Mouse (Mus musculus): ENCODE results near the gene Hip1r. TPM values are rescaled to one million over a fixed set of nuclear protein-coding genes. Genes with fewer than 3 reads are reported as not detected.

Hip1r gene
- total RNA-seq, 2 experiments from 2014 or later: 26.1 to 41.6 TPM

GRCm38 (mm10) chr5:123969216-123969615 is 4.2 kb upstream of the Hip1r start:
- DNase-seq: no peak
- intact Hi-C loops (cut with DNase I): no loop called here

- no peak for DNase-seq
- intact Hi-C loops (cut with DNase I): no loop called here
Measured at GRCm38 (mm10) chr5:123970576-123970975, 2.9 kb upstream of the Hip1r start.

GRCm38 (mm10) chr5:123972453-123972852 is 975 bp upstream of the Hip1r start:
- intact Hi-C loops (cut with DNase I): loop anchor here (2.0 kb wide), 1 partner anchor 24 kb away; no protein-coding TSS in a partner anchor
- no peak for DNase-seq

- DNase-seq: peak in 1 of 2 experiments; percentile 54
- intact Hi-C loops (cut with DNase I): no loop called here
Measured at GRCm38 (mm10) chr5:123974179-123974485, 704 bp downstream of the Hip1r start.

GRCm38 (mm10) chr5:123974616-123975111 is 1.2 kb downstream of the Hip1r start:
- intact Hi-C loops (cut with DNase I): no loop called here
- no peak for DNase-seq

GRCm38 (mm10) chr5:123975668-123976180 is 2.3 kb downstream of the Hip1r start:
- intact Hi-C loops (cut with DNase I): no loop called here
- DNase-seq: no peak

DNA sequence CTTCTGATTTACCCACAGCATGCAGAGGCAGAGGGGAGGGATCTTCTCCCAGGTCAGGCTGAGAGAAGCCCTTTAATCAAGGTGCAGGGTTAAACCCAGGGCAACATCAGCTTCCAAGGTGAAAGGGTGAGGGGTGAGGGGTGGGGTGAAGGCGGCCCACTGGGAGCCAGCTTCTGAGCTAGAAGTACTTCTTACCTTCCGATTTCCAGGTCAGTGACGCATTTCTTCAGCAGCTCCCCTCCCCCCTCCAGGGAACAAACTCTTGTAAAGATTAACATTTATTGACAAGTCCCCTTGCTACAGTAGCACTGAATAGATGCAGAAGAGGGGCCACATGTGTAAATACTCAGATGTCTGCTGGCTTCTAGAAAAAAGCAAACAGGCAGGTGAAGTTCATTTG is 3.8 kb downstream of the Hip1r start:
- DNase-seq: no peak
- intact Hi-C loops (cut with DNase I): no loop called here

- DNase-seq: no peak
- intact Hi-C loops (cut with DNase I): no loop called here
Measured at GRCm38 (mm10) chr5:123978131-123978530, 4.7 kb downstream of the Hip1r start.

DNA sequence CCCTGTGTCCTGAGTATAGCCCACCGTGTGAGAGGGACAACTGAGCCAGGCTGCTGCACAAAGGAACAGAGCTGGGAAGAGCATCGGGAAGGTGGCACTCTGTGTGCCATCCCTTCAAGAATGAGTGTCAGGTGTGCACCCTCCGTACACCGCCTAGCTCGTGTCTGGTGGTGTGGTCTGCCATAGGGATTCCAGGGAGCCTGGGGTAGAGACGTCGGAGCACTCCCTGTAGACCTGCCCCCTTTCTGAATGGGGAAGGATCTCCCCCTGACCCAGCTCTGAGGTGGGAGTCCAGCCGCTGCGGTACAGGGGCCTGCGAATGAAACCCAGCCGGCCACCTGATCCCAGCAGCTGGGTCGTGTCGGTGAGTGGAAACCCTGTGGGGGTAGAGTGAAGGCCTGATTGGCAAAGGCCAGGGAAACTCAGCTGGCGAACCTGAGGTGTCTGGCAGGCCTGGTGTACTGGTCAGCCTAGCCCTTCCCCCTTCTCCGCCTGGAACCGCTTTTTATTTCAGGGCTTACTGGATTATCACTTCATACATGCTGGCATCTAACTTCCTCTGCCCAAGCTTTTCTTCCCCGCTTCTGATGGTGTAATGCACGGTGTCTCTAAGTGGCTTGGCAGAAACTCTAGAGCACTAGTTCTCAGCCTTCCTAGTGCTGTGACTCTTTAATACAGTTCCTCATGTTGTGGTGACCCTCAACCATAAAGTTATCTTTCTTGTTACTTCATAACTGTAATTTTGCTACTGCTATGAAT is 6.0 kb downstream of the Hip1r start:
- peak in 1 of 2 experiments; percentile 45 for DNase-seq
- intact Hi-C loops (cut with DNase I): no loop called here

GRCm38 (mm10) chr5:123979980-123980369 is 6.5 kb downstream of the Hip1r start:
- intact Hi-C loops (cut with DNase I): no loop called here
- DNase-seq: no peak

DNA sequence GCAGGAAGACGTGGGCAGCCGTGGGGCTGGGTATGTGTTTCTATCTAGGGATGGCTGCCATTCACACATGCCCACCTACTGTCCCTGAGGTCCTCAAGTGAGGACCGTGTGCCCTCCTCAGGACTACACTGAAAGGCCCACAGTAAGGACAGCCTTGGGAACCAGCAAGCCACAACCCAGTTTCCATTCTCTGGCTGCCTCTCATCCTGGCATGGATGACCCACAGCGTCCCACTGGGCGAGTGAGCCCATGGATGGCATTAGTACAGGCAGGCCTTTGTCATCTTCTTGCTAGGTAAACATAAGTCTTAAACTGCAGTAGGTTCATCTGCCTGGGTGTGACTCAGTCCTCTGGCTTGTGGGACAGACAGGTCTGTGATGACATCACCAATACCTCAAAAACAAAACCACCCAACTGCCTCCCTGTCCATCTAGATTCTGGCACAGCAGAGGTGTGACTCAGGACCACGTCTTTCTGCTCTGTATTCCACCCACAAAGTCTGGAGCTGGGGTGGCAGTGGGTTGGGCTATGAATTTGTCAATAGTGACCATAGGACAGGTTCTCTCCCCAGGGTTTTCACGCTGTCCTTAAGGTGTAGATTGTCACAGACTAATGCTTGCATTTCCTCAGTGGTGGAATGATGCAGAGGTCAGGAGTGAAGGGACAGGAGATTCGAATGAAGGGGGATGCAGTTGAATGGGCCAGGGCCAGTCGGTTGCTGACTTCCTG is 7.3 kb downstream of the Hip1r start:
- intact Hi-C loops (cut with DNase I): no loop called here
- DNase-seq: no peak

DNA sequence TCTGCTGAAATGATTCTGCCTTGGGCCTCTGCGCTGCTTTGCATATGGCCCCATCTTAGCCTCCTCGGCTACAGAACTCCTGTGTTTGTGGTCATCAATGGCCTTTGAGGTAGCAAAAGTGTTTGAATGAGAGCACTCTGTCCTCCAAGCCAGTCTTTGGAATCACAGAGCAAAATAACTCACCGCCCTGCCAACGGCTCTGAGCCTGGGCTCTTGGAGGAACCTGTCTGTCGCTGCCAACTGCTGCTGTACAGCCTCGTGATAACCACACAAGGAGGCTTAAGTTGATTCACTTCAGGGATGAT is 7.8 kb downstream of the Hip1r start:
- peak in 1 of 2 experiments; percentile 54 for DNase-seq
- intact Hi-C loops (cut with DNase I): no loop called here

DNA sequence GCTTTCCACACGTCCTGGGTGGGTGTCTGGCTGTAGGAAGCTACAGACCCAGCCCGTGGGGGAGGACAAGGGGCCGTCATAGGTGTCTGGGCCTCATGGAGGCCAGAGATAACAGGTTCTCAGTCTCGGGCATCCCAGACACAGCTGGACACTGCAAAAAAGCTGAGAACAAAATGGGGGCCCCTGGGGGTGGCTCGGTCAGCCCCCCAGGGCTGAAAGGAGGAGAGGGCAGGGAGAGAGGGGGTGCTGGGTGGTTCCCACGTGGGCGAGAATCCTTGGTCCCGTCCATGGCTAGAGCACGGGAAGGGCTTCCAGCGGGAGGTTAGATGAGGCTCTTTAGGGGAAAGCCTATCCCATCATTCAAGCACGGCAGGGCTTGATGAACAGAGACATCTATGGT is 9.4 kb downstream of the Hip1r start:
- DNase-seq: no peak
- intact Hi-C loops (cut with DNase I): no loop called here

GRCm38 (mm10) chr5:123985434-123985833 is 12.0 kb downstream of the Hip1r start:
- intact Hi-C loops (cut with DNase I): no loop called here
- DNase-seq: no peak

DNA sequence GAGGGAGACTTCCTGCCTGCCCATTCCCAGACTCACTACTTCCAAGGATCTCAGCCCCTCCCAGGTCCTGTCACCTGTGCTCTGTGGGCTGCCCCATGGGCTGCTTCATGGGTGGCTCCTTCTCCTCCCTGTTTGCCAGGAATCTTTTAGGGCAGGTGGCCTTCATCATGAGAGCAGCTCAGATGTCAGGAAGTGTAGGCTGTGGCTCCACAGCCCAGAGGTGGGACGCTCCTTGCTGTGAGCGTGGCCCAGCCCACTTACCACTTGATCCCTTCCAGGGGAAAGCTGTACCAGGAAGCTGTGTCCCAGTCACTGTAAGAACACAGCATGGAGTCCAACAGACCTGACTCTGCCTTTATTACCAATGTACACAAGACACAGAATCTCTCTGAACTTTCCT is 13.5 kb downstream of the Hip1r start:
- intact Hi-C loops (cut with DNase I): no loop called here
- no peak for DNase-seq

- intact Hi-C loops (cut with DNase I): no loop called here
- no peak for DNase-seq
Measured at GRCm38 (mm10) chr5:123987511-123987910, 14.1 kb downstream of the Hip1r start.

DNA sequence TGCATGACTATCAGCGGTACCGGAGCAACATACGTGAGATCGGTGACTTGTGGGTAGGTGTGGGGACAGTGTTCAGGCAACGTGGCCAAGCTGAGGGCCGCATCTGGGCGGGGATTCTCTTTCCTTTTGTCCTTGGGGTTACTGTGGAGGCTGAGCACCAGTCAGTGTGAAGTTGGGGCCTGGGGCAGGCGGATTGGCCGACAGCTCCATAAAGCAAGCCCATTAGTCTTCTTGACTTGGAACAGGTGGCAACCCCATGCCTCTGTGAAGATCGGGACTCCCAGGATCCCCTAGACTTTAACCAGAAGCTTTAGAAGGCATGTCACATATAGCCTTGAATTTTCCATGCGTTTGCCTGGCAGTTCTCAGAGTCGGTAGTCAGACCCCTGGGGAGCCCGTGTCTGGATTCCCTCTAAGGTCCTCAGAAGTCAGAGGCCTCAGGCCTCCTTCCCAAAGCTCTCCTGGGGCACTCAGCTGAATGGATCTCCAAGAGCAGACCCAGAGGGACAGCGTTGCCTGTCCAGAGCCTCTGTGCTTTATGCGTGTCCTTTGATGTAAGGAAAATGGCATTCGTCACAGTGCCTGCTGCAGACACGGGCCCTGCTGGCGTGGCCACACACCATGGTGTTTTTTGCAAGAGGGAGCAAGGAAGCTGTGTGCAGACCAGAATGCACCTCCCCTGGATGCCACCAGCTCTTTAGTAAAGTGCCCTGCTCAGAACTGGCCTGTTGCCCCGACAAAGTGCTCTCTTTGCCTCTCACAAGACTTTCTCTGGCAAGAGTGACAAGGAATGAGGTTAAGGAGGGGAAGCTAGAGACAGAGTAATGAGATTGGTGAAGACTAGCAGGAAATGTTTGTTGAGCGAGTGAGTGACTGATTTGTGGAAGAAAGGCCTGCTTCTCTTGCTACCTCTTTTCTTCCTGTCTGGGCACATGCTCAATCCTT is 16.8 kb downstream of the Hip1r start:
- no peak for DNase-seq
- intact Hi-C loops (cut with DNase I): loop anchor here (5.0 kb wide), 1 partner anchor 168 kb away; no protein-coding TSS in a partner anchor

DNA sequence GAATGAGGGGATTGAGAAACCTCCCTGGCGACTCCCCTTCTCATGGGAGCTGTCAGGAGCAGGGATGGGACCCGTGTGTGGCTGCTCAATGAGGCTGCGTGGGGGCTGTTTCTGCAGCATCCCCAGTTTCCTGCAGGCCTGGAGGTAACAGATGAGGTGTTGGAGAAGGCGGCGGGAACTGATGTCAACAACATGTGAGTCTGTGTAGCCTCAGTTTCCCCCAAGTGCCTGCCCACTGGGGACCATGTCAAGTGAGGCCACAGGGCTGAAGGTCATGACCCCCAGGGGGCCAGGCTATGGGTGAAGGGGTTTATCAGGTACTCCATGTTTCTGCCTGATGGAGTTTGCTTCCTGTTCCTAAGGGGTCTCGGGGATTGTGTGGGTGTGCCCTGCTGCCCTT is 17.9 kb downstream of the Hip1r start:
- intact Hi-C loops (cut with DNase I): loop anchor here (5.0 kb wide), 1 partner anchor 169 kb away; no protein-coding TSS in a partner anchor
- DNase-seq: no peak

DNA sequence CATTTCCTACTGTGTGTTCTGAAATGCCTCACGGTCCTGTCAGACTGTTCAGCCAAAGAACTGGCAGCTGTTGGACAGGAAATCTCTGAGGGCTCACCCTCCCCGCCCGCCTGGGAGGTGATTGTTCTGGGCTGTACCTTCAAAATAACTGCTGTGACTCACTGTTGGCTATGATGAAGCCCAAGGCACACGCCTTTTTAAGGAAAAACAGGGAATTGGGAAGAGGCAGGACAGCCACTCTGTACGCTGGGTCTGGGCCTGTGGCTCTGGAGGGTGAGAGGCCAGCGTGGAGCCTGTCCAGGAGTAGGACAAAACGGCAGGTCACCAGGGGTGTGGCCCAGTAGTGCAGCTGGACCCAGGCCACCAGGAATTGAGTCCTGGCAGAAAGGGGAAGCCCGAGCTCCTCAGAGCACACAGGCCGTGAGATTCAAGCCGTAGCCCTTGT is 18.8 kb downstream of the Hip1r start:
- intact Hi-C loops (cut with DNase I): loop anchor here (1.0 to 5.0 kb wide), 3 partner anchors 19 to 170 kb away; partner anchors contain the start of gene Hip1r
- peak; percentile 84 to 88 for DNase-seq

DNA sequence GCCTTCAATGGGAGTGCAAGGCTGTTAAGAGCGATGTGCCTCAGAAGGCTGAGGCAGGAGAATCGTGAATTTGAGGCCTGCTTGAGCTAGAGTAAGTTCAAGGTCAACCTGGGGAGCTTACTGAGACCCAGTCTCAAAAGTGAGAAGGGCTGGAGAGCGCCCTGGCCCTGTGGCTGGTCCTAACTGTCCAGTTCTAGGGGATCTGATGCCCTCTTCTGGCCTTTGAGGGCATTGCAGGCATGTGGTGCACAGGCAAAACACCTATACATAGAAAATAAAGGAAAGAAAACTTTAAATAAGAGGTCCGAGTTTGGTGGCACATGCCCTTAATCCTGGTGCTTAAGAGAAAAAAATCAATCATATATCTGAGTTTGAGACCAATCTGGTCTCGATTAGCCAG is 19.4 kb downstream of the Hip1r start:
- intact Hi-C loops (cut with DNase I): loop anchor here (1.0 to 5.0 kb wide), 3 partner anchors 19 to 170 kb away; partner anchors contain the start of gene Hip1r
- DNase-seq: peak; percentile 94 to 96

Measured in heart, postnatal 10 days (tissue).